18 mouse cellular contexts compared by ENCODE assay signal in genomic region chr9:61241442-61241841, GRCm38 (mm10).
DNase-seq lines count a peak whose midpoint lies in the region; ATAC-seq lines count a peak whose summit lies in the region.
"Had no signal": no experiment of that assay in that cellular context is flagged by ENCODE, and none has a peak within 500 bp of the region (broad histone marks: within the 10 kb centered on the region; RNA-seq: fewer than 3 reads in every experiment).

No protein-coding gene starts in this region.

- H3K36me3 ChIP-seq in neural tube, embryonic 11.5 days (ENCODE audit: control insufficient read depth, insufficient read depth, low read length), result no peaks in the 10 kb centered on the region
- H3K36me3 ChIP-seq in hindbrain, embryonic 11.5 days (ENCODE audit: control insufficient read depth, insufficient read depth, low read length), result no peaks in the 10 kb centered on the region
- H3K36me3 ChIP-seq in midbrain, embryonic 10.5 days, result no peaks in the 10 kb centered on the region
- no peaks in the 10 kb centered on the region for H3K36me3 ChIP-seq in neural tube, embryonic 14.5 days (ENCODE audit: control insufficient read depth, insufficient read depth, low read length)

- H3K9me3 ChIP-seq in neural tube, embryonic 11.5 days (ENCODE audit: control insufficient read depth, low read length), result no peaks in the 10 kb centered on the region
- no peaks in the 10 kb centered on the region for H3K9me3 ChIP-seq in hindbrain, embryonic 11.5 days (ENCODE audit: control insufficient read depth, low read length)
- H3K9me3 ChIP-seq in midbrain, embryonic 10.5 days (replicated peaks), result peaks cover 10% of the 10 kb centered on the region
- no peaks in the 10 kb centered on the region for H3K9me3 ChIP-seq in neural tube, embryonic 14.5 days (ENCODE audit: control insufficient read depth, low read length)

- H3K27me3 ChIP-seq in neural tube, embryonic 11.5 days (ENCODE audit: control insufficient read depth, insufficient read depth, low read length), result 0 out of 2 replicates have a peak, but pooled peaks cover 2% of the 10 kb centered on the region
- H3K27me3 ChIP-seq in hindbrain, embryonic 11.5 days (ENCODE audit: control insufficient read depth, insufficient read depth, low read length), result no peaks in the 10 kb centered on the region; the same call in 1 of the 2 replicates
- peaks cover 43% of the 10 kb centered on the region for H3K27me3 ChIP-seq in midbrain, embryonic 10.5 days (ENCODE audit: low read depth, poor library complexity, severe bottlenecking)
- H3K27me3 ChIP-seq in neural tube, embryonic 14.5 days (ENCODE audit: control insufficient read depth, insufficient read depth, low read length), result no peaks in the 10 kb centered on the region
- H3K27me3 ChIP-seq: Patski had no signal

- 26% methylated on average over 8 of the region's 8 CpGs for WGBS in neural tube, embryonic 11.5 days
- WGBS in hindbrain, embryonic 11.5 days, result 27% methylated on average over 8 of the region's 8 CpGs
- 44% methylated on average over 8 of the region's 8 CpGs for WGBS in midbrain, embryonic 10.5 days
- WGBS in neural tube, embryonic 14.5 days, result 14% methylated on average over 8 of the region's 8 CpGs

- DNase-seq in neural tube, embryonic 11.5 days (ENCODE audit: low spot score), result peak; percentile 50
- DNase-seq in neural tube, embryonic 10.5 days (ENCODE audit: extremely low spot score, low spot score), result no peak
- no peak for DNase-seq in hindbrain, embryonic 11.5 days (ENCODE audit: low spot score)
- peak; percentile 40 for DNase-seq in midbrain, embryonic 10.5 days (ENCODE audit: low spot score)
- DNase-seq in heart, adult 9 months (ENCODE audit: low spot score in 2 of 2), result no peak
- no peak for DNase-seq in right cerebral cortex, postnatal 25 days
- no peak for DNase-seq in layer of hippocampus, postnatal 36 days
- DNase-seq: cerebellum, adult 11 months; heart, adult 2 months; heart, postnatal 36 days; kidney, adult 2 months; left cerebral cortex, postnatal 4 days; right cerebral cortex, adult 18-20 months; thymus, postnatal 14 days had no signal

- H3K27ac ChIP-seq in neural tube, embryonic 11.5 days (ENCODE audit: low read depth, low read length), result peak overlapping the region; percentile 29; the same call in 1 of the 2 replicates
- H3K27ac ChIP-seq in hindbrain, embryonic 11.5 days (ENCODE audit: low read depth, low read length), result no peak overlapping the region
- peak overlapping the region; percentile 59 for H3K27ac ChIP-seq in midbrain, embryonic 10.5 days (replicated peaks)
- H3K27ac ChIP-seq in neural tube, embryonic 14.5 days (ENCODE audit: low read depth, low read length), result no peak overlapping the region
- H3K27ac ChIP-seq: heart, adult 2 months; stomach, postnatal 0 days had no signal

- no peak overlapping the region for H3K4me3 ChIP-seq in neural tube, embryonic 11.5 days (ENCODE audit: low read depth, low read length)
- no peak overlapping the region for H3K4me3 ChIP-seq in hindbrain, embryonic 11.5 days (ENCODE audit: low read depth, low read length)
- H3K4me3 ChIP-seq in midbrain, embryonic 10.5 days, result no peak overlapping the region
- H3K4me3 ChIP-seq in neural tube, embryonic 14.5 days (ENCODE audit: low read depth, low read length), result no peak overlapping the region
- H3K4me3 ChIP-seq: heart, adult 2 months had no signal

- H3K9ac ChIP-seq in neural tube, embryonic 11.5 days (ENCODE audit: low read length), result no peak overlapping the region; the same call in 1 of the 2 replicates
- no peak overlapping the region for H3K9ac ChIP-seq in hindbrain, embryonic 11.5 days (ENCODE audit: low read depth, low read length)
- no peak overlapping the region for H3K9ac ChIP-seq in neural tube, embryonic 14.5 days (replicated peaks; ENCODE audit: low read depth, low read length)

- no peak overlapping the region for H3K4me2 ChIP-seq in neural tube, embryonic 11.5 days (ENCODE audit: low read depth)
- H3K4me2 ChIP-seq in hindbrain, embryonic 11.5 days (replicated peaks; ENCODE audit: low read depth, low read length), result no peak overlapping the region
- no peak overlapping the region for H3K4me2 ChIP-seq in neural tube, embryonic 14.5 days (ENCODE audit: low read depth, low read length)
- H3K4me2 ChIP-seq: liver, embryonic 11.5 days had no signal

- peak; percentile 45; the same call in 1 of the 2 replicates for ATAC-seq in neural tube, embryonic 11.5 days (ENCODE audit: insufficient read depth, low FRiP score, low TSS enrichment)
- ATAC-seq in hindbrain, embryonic 11.5 days (ENCODE audit: low FRiP score), result 0 out of 2 replicates have a peak, but pooled peaks have one; percentile 56
- ATAC-seq in neural tube, embryonic 14.5 days (ENCODE audit: low read depth), result peak; percentile 38; the same call in 1 of the 2 replicates
- ATAC-seq: Patski had no signal

- H3K4me1 ChIP-seq in neural tube, embryonic 11.5 days (ENCODE audit: control insufficient read depth, insufficient read depth, low read length), result peaks cover 34% of the 10 kb centered on the region
- peaks cover 17% of the 10 kb centered on the region for H3K4me1 ChIP-seq in hindbrain, embryonic 11.5 days (replicated peaks; ENCODE audit: control insufficient read depth, insufficient read depth, low read length)
- H3K4me1 ChIP-seq in midbrain, embryonic 10.5 days, result peaks cover 69% of the 10 kb centered on the region
- H3K4me1 ChIP-seq in neural tube, embryonic 14.5 days (ENCODE audit: control insufficient read depth, insufficient read depth, low read length), result peaks cover 9% of the 10 kb centered on the region

Comparison
In these comparisons a context has a peak if more than half of its experiments do, and no peak if none do; other contexts are left out.
1. DNase-seq: peak in neural tube, embryonic 11.5 days (single experiment) and midbrain, embryonic 10.5 days (single experiment); none in neural tube, embryonic 10.5 days (single experiment), hindbrain, embryonic 11.5 days (single experiment), heart, adult 9 months (0 of 2), right cerebral cortex, postnatal 25 days (single experiment) and layer of hippocampus, postnatal 36 days (0 of 2).
2. H3K27ac ChIP-seq: peak in neural tube, embryonic 11.5 days (single experiment) and midbrain, embryonic 10.5 days (single experiment); none in hindbrain, embryonic 11.5 days (single experiment) and neural tube, embryonic 14.5 days (single experiment).
3. Peak in every context shown above with its lines, with median percentiles within 50 percentile points of each other: ATAC-seq.